Mouse (Mus musculus) cortical plate, adult 2 months (tissue): Measurements from ENCODE around the gene Kif1c.

Source experiments
- CTCF ChIP-seq: fragments of 200-500 bp; IDR thresholded peaks from 2 replicates; pipeline ENCODE4 v1.5.1; 2011; ENCODE audit warnings: mild to moderate bottlenecking, control low read depth, low read length; ENCODE audit not compliant: insufficient read depth; ENCODE audit errors: extremely low read depth
- POLR2A ChIP-seq: fragments of 200-500 bp; IDR thresholded peaks from 2 replicates; pipeline ENCODE4 v1.6.1; 2011; ENCODE audit warnings: mild to moderate bottlenecking, low read length, control low read depth; ENCODE audit not compliant: insufficient read depth; ENCODE audit errors: extremely low read depth

- TF ChIP-seq CTCF (no peak), POLR2A (peak; percentile 30; the same call in 1 of the 2 replicates)
Observed at GRCm38 (mm10) chr11:70763936-70764808, 63.8 kb downstream of the Kif1c start, which contains the start of gene Zfp3.
